Mouse (Mus musculus) adrenal gland, adult 18-20 months (tissue): Measurements from ENCODE around the gene 9430097D07Rik. TPM values are rescaled to one million over a fixed set of nuclear protein-coding genes. Genes with fewer than 3 reads are reported as not detected.

ENCODE experiments used
- DNase-seq, 2 experiments: peaks; one replicate each; pipeline ENCODE4 v3.0.0; 2021 to 2022; ENCODE audit warnings: low spot score in 2 of 2
- total RNA-seq, 2 experiments: library from RNA; stranded (reverse); gene quantifications; 1 replicate in 1 of 2; 2 replicates in 1 of 2; pipeline ENCODE4 v1.2.3; 2021

The 9430097D07Rik gene
- total RNA-seq, 2 experiments from 2014 or later = not detected

DNA sequence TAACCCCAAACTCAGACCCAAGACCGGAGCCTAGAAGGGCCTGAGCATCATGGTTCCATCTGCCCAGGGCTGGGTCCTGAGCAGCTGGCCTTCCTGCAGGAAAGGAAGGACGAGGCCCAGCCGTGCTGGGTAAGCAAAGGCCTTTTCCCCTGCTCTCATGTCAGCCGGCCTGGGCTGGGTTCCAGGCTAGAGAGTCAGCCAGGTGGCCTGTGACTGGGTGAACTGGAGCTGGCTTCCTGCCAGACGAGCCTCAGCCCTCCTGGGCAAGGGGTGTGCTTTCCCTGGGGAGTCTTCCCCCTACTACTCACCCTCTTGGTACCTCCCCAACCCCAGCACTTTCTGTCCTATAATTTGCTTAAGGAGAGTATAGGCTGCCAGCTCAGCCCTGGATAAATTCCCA lies 7.3 kb downstream of the 9430097D07Rik start:
- DNase-seq = no peak

GRCm38 (mm10) chr2:32566536-32567063 lies 8.9 kb downstream of the 9430097D07Rik start:
- DNase-seq = peak; percentile 66 to 68

DNA sequence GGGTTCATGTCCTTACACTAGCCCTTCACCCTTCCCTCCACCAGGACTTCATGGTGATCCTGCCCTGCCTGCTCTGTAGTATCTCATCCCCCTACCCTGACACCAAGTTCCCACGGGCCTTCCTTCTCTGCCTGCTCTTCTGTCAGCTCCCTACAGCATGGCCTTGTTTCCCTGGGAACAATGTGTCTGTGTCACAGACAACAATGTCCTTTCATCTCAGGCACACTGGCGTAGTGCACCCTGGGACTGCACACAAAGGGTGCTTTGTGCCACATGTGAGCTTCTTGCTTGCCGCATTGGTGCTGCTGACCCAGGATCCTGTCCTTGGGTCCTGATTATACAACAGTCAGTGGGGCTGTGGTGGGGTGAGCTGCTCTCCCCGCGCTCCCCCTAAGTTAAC lies 15.9 kb downstream of the 9430097D07Rik start:
- DNase-seq = no peak

GRCm38 (mm10) chr2:32556019-32556418 lies 19.5 kb downstream of the 9430097D07Rik start:
- DNase-seq = no peak

GRCm38 (mm10) chr2:32555484-32555883 lies 20.0 kb downstream of the 9430097D07Rik start:
- DNase-seq = no peak

DNA sequence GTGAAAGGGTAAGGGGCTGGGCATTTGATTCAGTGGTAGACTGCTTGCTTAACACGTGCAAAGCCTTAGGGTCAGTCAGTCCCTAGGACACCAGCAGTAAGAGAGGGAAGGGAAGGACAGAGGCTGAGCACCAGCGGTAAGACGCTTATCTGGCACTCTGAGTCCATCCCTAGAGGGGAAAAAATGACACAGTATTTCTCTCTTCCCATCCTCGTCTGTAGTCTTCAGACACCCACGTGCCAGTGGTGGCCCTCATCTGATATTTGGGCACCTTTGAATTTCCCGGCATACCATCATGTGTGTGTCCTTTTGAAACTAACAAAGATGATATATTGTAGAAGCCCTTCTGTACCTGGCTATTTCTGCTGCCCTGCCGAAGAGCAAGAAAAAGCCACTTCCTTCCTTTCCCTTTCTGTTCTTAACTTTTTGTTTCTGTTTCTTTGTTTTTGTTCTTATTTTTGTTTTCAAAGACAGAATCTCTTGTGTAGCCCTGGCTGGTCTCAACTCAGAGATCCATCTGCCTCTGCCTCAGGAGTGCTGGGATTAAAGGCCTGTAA lies 21.8 kb downstream of the 9430097D07Rik start:
- no peak for DNase-seq

- no peak for DNase-seq
Observed at GRCm38 (mm10) chr2:32551236-32551635, 24.2 kb downstream of the 9430097D07Rik start.

- DNase-seq = peak in 1 of 2 experiments; percentile 56
Observed at GRCm38 (mm10) chr2:32549764-32550163, 25.7 kb downstream of the 9430097D07Rik start.

GRCm38 (mm10) chr2:32549171-32549570 lies 26.3 kb downstream of the 9430097D07Rik start:
- no peak for DNase-seq

- DNase-seq = peak in 1 of 2 experiments; percentile 66
Observed at GRCm38 (mm10) chr2:32547964-32548739, 27.3 kb downstream of the 9430097D07Rik start.

- DNase-seq = no peak
Observed at GRCm38 (mm10) chr2:32547380-32547779, 28.1 kb downstream of the 9430097D07Rik start.

DNA sequence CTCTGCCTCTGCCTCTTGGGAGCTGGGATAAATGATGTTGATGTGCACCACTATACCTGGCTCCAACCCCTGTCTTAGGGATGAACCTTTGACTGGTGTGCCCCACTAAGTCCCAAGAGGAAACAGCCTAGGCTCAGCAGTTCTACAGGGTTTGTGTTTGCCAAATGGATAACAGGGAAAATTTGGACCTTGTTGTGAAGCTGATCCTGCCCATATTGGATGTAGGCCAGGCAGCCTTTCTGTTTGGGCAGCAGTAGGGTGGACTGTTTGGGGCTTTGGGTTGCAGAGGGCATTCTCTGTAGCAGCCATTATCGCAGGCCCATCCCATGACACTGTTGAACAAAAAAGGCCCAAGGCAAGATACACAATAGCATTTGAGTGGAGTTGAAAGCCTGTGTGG lies 28.5 kb downstream of the 9430097D07Rik start:
- DNase-seq = no peak

DNA sequence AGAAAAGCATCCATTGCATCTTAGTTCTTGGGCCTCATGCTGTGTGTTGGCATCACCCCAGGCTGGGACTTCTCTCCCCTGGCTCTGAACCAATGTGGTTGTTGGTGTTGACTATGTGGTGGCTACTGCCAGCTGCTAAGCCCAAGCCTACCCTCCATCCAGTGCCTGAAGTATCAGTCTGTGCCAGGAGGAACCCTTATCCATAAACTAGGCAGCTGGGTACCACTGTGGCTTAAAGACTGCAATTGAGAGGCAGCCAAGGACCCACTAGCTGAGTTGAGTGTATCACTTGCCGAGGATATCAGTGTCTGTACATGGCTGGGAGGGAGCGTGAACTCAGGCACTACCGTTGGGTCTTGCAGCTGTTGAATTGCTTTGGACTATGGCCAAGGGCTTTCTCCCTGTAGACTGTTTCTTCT lies 32.4 kb downstream of the 9430097D07Rik start:
- no peak for DNase-seq

- no peak for DNase-seq
Observed at GRCm38 (mm10) chr2:32541986-32542573, 33.4 kb downstream of the 9430097D07Rik start.

DNA sequence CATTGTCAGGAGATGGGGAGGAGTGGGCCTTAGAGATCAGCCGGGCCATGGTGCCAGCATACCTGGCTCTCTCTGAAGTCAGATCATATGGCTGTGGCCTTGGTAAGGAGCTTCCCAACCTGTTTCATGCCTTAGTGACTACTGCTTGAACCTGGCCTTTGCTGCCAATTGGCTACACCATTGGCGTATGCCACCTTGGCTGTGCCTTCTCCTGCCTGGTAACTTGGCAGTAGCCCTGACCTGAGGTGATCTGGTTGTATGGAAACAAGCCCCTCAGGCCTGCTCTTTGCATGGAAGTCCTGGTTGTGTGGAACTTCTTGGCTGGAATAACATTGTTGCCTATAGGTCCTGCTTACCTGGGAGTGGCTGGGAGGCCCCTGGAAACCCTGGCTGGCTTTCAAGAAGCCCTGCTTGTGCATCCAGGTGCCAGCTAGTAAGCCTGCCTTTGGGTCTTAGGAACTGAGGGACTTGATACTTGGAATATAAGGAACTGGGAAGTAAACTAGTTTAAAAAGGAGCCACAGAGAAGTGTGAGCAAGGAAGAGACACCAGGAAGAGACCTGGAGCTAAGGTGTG lies 34.1 kb downstream of the 9430097D07Rik start:
- no peak for DNase-seq

DNA sequence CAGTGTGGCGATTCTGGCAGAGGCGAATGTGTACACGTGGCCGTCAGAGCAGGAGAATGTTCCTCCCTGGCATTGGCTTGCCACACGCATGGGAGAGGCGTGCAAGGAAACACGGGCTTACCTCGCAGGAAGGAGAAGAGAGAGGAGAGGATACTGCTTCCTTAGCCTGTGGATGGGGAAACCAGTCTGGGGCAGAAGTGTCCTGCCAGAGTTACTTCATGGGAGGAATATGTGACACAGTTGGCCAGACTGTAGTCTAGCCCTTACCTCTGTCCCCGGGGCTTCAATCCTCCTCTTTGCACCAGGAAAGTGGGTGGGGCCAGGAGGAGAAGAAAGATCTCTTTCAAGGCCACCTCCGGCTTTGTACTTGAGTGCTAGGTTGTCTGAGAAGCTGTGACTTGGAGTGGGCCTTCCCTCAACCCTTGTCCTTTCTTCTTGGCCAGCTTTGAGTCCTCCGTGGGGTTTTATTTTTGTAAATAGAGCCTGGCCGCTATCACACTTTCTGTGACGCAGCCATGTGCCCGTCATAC lies 36.0 kb downstream of the 9430097D07Rik start:
- no peak for DNase-seq

DNA sequence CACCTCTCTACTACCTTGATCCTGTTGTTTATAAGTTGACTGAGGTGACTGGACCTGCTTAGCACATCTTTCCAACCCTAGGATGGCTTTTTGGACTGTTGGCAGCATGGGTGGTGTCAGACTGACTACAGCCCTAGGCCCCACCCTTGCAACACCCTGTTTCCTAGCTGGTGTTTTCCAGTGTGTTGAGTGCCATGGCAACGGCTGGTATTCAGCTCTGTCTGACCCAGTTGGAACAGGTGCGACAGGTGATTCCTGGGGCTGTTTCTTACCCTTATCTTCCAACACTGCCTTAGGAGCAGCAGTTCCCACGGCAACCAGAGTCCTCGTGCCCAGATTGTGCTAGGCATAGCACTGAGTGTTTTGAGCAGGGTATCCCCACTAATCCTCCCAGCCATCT lies 37.0 kb downstream of the 9430097D07Rik start:
- DNase-seq = no peak

GRCm38 (mm10) chr2:32537941-32538340 lies 37.5 kb downstream of the 9430097D07Rik start:
- no peak for DNase-seq

GRCm38 (mm10) chr2:32537360-32537905 lies 38.1 kb downstream of the 9430097D07Rik start:
- DNase-seq = no peak

DNA sequence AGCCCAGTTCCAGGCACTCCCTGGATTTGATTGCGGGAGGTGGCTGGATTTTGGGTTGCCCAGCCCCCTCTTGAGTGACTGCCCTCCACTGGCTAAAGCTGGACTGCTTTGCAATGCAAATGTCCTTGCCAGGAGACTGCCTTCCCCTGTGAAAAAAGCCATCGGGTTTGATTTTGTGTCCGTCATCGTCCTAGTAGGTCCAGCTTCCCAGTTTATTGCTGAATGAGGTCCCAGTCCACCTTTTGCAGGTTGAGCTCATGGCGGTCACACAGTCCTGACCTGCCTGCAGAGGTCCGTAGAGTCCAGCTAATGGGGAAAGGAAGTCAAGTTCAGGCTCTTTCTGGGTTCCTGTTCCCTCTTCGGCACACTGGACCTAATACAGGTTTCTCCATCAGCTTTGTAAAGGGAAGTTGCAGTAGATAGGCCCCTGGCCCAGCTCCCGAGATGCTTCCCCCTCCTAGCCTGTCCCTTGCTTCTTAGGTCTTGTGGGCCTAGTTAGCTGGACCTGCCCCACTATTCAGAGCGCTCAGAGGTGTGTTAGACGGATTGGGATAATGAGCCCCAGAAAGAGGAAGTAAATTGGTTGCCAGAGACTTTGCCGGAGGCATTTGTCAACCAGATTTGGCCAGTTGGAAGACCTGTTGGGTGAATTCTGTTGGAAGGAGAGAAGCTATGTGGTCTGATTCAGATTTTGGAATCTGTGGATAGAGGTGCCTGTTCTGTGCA lies 38.7 kb downstream of the 9430097D07Rik start:
- DNase-seq = peak in 1 of 2 experiments; percentile 46
